Mouse (Mus musculus): ENCODE results near the gene Agmo. TPM values are rescaled to one million over a fixed set of nuclear protein-coding genes. Genes with fewer than 3 reads are reported as not detected.

Agmo gene
- polyA plus RNA-seq, 1 experiment from 2014 or later, result 0.42 TPM

DNA sequence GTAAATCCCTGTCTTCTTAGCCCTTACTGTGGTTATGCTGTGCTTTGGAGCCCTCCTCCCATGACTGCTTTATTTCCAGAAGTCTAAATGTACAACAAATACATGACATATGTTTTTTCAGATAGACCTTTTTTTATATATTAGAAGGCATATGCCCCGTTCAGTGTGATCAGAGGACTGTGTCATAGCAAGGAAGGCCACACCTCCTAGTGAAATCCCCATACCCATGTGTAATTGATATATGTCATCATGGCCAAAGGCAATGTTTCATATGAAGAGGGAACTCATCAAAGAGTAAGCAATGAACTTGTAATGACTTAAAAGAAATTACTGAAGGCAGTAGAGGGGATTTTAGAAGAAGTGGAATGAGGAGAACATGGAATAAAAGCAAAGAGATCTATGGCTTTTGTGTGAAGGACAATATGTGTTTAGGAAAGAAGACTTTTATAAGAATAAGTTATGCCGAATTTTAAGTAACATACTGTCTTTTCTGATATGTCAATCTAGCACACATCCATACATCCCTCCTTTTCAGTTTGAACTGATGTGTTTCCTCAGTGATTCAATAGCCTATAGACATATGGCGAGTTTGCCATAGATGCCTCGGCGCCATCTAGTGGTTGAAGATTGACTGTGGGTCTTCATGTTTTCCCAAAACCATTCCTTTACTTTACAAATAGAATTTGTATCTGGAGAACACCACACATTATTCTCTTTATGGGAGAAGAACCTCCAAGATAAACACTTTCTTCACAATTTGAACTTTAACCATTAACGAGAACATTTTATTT, 209.1 kb downstream of the Agmo start:
- WGBS, result 20% methylated on average over 6 of the region's 6 CpGs

DNA sequence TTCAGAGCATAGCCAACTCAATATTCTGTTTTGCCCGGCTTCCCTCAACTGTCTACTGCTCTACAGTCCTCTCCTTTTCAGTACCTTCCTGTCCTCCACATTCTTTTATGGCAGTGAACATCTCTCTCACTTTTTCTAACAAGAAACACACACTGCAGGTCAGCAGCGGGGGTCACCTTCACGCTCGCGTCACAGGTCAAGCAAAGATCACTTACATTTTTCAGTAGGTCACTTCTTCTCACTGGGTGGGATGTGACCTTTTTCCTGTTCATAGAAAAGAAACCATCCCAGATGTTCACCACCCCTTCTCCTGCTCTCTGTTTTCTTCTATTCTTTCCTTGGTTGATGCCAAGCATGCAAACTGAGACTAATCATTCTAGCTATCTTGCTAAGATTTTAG, 230.2 kb downstream of the Agmo start:
- DNase-seq (ENCODE audit: low spot score), result peak; percentile 34
- H3K27ac ChIP-seq, result no peak overlapping the region
- H3K36me3 ChIP-seq, result no peaks in the 10 kb centered on the region
- no peaks in the 10 kb centered on the region for H3K27me3 ChIP-seq (ENCODE audit: insufficient read depth, poor library complexity, severe bottlenecking)
- H3K4me3 ChIP-seq, result no peak overlapping the region
- H3K9me3 ChIP-seq, result no peaks in the 10 kb centered on the region
- H3K4me1 ChIP-seq (replicated peaks), result no peaks in the 10 kb centered on the region
- WGBS, result 45% methylated on average over 5 of the region's 5 CpGs

More for the DNA sequence above, 209.1 kb downstream of the Agmo start:
- H3K36me3 ChIP-seq, result no peaks in the 10 kb centered on the region
- DNase-seq (ENCODE audit: low spot score), result peak; percentile 53
- H3K4me1 ChIP-seq (replicated peaks), result no peaks in the 10 kb centered on the region
- H3K27me3 ChIP-seq (ENCODE audit: insufficient read depth, poor library complexity, severe bottlenecking), result no peaks in the 10 kb centered on the region
- H3K4me3 ChIP-seq, result no peak overlapping the region
- no peak overlapping the region for H3K27ac ChIP-seq
- no peaks in the 10 kb centered on the region for H3K9me3 ChIP-seq

DNA sequence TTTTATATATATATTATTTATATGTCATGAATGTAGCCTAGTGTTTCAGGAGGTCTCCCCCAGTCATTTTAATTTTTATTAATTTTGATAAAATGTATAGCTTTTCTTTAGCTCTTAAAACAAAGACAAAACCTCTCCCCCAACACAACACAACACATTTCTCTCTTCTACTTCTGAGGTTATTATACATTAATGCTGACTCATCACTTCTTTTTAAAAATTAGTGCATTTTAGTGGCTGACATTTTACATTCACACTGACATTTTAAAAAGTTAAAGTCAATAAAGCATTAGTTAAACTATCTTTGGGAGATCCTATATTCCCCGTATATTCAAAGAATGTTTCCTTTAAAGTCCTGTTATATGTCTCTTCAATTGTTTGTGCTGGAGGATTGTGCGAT, 235.4 kb downstream of the Agmo start:
- Histone ChIP-seq H3K4me3 (no peak overlapping the region), H3K27me3 (ENCODE audit: insufficient read depth, poor library complexity, severe bottlenecking) (no peaks in the 10 kb centered on the region), H3K27ac (no peak overlapping the region), H3K36me3 (no peaks in the 10 kb centered on the region), H3K4me1 (replicated peaks) (no peaks in the 10 kb centered on the region), H3K9me3 (no peaks in the 10 kb centered on the region)
- WGBS, result 89% methylated on average over 2 of the region's 2 CpGs
- no peak for DNase-seq (ENCODE audit: low spot score)

DNA sequence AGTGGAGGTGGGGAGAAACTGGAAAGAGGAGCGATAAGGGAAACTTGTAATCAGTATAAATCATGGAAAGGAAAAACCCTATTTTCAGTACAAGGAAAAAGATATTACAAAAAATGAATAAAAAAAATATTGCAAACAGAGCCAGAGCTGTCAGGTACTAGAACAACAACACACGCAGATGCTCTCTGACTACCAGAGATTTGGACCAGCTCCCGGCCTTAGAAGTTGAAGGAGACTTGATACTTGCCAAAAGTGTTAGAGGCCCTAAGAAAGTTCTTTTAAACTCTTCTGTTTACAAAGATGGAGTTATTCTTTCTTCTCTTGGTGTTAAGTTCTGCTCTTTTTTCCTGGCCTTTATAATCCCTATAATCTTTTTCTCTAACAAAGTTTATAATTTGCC, 246.6 kb downstream of the Agmo start:
- no peaks in the 10 kb centered on the region for H3K36me3 ChIP-seq
- no peak for DNase-seq (ENCODE audit: low spot score)
- no peaks in the 10 kb centered on the region for H3K4me1 ChIP-seq (replicated peaks)
- WGBS, result 88% methylated on average over 3 of the region's 3 CpGs
- no peaks in the 10 kb centered on the region for H3K27me3 ChIP-seq (ENCODE audit: insufficient read depth, poor library complexity, severe bottlenecking)
- no peak overlapping the region for H3K27ac ChIP-seq
- H3K4me3 ChIP-seq, result no peak overlapping the region
- H3K9me3 ChIP-seq, result no peaks in the 10 kb centered on the region

DNA sequence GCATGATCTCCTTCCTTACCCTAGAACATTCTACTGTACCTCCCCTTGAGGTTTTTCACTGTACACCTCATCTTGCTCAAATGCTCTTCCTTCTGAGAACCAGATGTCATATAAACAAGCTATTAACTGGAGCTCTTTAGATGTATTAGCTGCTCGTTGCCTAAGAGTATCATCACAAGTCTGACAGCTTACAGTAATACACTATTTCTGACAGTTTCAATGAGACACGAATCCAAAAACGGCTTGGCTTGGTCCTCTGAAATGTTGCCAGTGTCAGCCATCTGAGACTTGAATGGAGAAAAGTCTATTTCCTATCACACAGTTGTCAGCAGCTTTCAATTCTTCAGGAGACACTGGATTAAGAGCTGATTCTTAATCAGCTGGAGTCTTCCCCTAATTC, 257.4 kb downstream of the Agmo start:
- no peaks in the 10 kb centered on the region for H3K27me3 ChIP-seq (ENCODE audit: insufficient read depth, poor library complexity, severe bottlenecking)
- 90% methylated on average over 3 of the region's 3 CpGs for WGBS
- no peak for DNase-seq (ENCODE audit: low spot score)

DNA sequence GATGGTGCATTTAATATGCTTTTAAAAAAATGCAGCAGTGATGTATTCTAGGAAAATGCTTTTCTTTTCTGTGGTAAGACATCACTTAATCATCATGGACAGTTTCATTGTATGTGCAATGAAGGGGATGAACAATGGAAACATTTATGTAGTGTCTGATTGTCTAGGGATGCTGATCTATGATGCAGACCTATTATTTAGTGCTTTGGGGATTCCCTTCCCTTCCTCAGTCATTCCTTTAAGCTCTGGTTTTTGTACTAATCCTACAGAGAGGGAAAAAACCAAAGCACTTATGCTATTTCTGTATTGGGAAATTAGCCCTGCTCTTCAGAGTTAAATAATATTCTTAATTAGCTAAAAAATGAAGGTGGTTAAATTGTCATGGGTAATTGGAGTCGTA, 266.0 kb downstream of the Agmo start:
- Histone ChIP-seq H3K9me3 (no peaks in the 10 kb centered on the region), H3K27ac (no peak overlapping the region)
- WGBS, result 75% methylated on average over 1 of the region's 1 CpGs

More for the DNA sequence above, 257.4 kb downstream of the Agmo start:
- Histone ChIP-seq H3K4me3 (no peak overlapping the region), H3K9me3 (no peaks in the 10 kb centered on the region), H3K36me3 (no peaks in the 10 kb centered on the region), H3K4me1 (replicated peaks) (no peaks in the 10 kb centered on the region), H3K27ac (no peak overlapping the region)

DNA sequence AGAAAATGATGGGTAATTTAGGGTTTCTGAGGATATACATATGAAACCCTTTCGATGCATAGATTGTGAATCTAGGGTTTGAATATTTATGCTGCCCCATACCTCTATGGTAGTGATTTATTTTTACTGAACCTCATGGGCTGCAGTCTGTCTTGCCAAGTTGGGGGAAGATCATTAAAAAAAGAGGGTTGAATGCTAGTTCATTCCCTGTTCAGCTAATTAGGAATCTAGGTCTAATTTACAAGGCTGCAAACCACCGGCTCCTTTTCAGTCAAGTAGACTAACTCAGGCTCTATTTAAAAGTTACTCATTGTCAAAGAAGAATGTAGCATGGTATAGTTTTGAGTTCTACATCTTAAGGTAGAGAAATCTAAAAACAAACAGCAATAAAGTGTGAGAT, 266.4 kb downstream of the Agmo start:
- no peaks in the 10 kb centered on the region for H3K4me1 ChIP-seq (replicated peaks)
- WGBS, result 93% methylated on average over 2 of the region's 2 CpGs
- no peaks in the 10 kb centered on the region for H3K9me3 ChIP-seq

More for the DNA sequence above, 266.0 kb downstream of the Agmo start:
- no peak for DNase-seq (ENCODE audit: low spot score)
- Histone ChIP-seq H3K27me3 (ENCODE audit: insufficient read depth, poor library complexity, severe bottlenecking) (no peaks in the 10 kb centered on the region), H3K4me3 (no peak overlapping the region), H3K4me1 (replicated peaks) (no peaks in the 10 kb centered on the region), H3K36me3 (no peaks in the 10 kb centered on the region)

DNA sequence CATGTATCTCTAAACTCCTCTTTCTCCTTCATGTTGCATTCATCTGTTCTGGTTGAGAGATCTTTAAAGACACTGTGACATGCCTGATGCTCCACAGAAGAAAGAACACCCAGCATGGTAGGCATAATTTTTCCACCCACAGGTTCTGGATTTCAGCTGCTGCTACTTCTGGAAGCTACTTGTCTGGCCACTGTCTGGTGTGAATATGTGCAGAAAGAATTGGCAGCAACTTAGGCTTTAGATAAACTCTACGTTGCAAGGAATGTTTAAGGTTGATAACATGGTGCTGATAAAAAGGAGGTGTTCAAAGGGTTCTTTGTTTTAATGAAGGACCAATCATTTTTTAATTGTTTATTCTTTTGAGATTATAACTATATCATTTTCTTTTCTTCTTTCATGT, 280.3 kb downstream of the Agmo start:
- no peak for DNase-seq (ENCODE audit: low spot score)
- WGBS, result 79% methylated on average over 1 of the region's 1 CpGs
- H3K4me3 ChIP-seq, result no peak overlapping the region
- H3K27ac ChIP-seq, result no peak overlapping the region
- H3K9me3 ChIP-seq, result peaks cover 4% of the 10 kb centered on the region; the same call in 1 of the 2 replicates
- H3K4me1 ChIP-seq (replicated peaks), result no peaks in the 10 kb centered on the region
- H3K36me3 ChIP-seq, result no peaks in the 10 kb centered on the region
- H3K27me3 ChIP-seq (ENCODE audit: insufficient read depth, poor library complexity, severe bottlenecking), result no peaks in the 10 kb centered on the region

More for the DNA sequence above, 266.4 kb downstream of the Agmo start:
- DNase-seq (ENCODE audit: low spot score), result no peak
- Histone ChIP-seq H3K4me3 (no peak overlapping the region), H3K27me3 (ENCODE audit: insufficient read depth, poor library complexity, severe bottlenecking) (no peaks in the 10 kb centered on the region), H3K27ac (no peak overlapping the region), H3K36me3 (no peaks in the 10 kb centered on the region)

DNA sequence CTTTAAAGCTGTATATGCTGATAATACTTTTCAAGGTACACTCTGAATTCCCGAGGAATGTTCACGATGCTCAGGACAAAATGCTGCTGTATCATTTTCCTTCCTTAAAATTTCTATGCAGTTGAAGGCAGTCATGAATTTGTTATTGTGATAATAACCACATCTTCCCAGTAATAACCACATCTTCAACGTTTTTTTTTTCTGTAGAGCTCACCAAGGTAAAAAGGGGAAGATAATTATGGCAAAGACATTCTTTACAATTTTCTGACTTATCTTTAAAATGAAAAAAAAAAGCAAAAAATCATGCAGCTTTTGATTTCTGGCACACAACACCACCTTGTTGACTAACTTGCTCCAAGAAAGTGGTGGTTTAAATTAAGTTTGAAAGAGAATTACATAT, 283.2 kb downstream of the Agmo start:
- Histone ChIP-seq H3K4me1 (replicated peaks) (no peaks in the 10 kb centered on the region), H3K9me3 (peaks cover 4% of the 10 kb centered on the region; the same call in 1 of the 2 replicates), H3K4me3 (no peak overlapping the region), H3K27me3 (ENCODE audit: insufficient read depth, poor library complexity, severe bottlenecking) (no peaks in the 10 kb centered on the region), H3K27ac (no peak overlapping the region), H3K36me3 (no peaks in the 10 kb centered on the region)
- 80% methylated on average over 3 of the region's 3 CpGs for WGBS
- DNase-seq (ENCODE audit: low spot score), result no peak

DNA sequence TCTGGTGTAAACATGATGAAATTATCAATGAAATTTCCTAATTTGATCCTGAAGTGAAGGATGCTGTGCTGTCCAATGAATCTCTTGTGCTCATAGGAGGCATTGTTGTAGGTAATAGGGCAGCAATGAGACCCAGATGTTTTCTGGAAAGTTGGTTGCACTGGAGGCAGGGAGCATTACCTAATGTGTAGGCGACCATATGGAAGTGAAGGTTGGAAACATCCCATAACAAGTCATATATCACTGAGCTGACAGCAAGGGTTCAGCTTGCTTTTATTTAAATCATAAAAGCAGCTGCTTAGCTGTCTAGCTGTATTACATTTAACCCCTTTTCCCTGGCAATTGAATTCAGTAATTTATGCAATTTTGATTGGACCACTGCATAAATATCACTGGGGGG, 299.6 kb downstream of the Agmo start:
- Histone ChIP-seq H3K9me3 (no peaks in the 10 kb centered on the region), H3K27ac (no peak overlapping the region), H3K4me3 (no peak overlapping the region), H3K36me3 (no peaks in the 10 kb centered on the region), H3K27me3 (ENCODE audit: insufficient read depth, poor library complexity, severe bottlenecking) (no peaks in the 10 kb centered on the region), H3K4me1 (replicated peaks) (no peaks in the 10 kb centered on the region)
- DNase-seq (ENCODE audit: low spot score), result no peak
- 66% methylated on average over 1 of the region's 1 CpGs for WGBS

DNA sequence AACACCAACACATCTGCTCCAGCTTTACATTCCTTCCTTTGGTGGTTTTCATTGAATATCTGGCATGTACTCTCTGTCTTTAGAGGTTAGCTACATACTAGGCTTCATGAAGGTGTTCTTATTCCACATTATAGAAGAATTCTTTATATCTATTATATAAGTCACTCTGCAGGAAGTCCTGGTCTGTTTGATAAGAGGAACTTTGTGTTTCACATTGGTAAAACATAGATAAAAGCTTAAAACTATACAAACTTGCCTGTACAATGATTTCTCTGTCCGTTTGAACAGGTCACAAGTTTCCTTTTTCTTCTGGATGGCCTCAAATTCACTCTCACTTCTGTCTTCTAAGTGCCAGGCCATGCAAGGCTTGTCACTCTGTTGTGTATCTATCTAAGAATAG, 316.8 kb downstream of the Agmo start:
- no peaks in the 10 kb centered on the region for H3K4me1 ChIP-seq (replicated peaks)
- H3K27me3 ChIP-seq (ENCODE audit: insufficient read depth, poor library complexity, severe bottlenecking), result no peaks in the 10 kb centered on the region
- H3K4me3 ChIP-seq, result no peak overlapping the region
- no peak overlapping the region for H3K27ac ChIP-seq
- no peaks in the 10 kb centered on the region for H3K36me3 ChIP-seq
- DNase-seq (ENCODE audit: low spot score), result no peak
- H3K9me3 ChIP-seq, result no peaks in the 10 kb centered on the region
- WGBS, result 74% methylated on average over 1 of the region's 1 CpGs

DNA sequence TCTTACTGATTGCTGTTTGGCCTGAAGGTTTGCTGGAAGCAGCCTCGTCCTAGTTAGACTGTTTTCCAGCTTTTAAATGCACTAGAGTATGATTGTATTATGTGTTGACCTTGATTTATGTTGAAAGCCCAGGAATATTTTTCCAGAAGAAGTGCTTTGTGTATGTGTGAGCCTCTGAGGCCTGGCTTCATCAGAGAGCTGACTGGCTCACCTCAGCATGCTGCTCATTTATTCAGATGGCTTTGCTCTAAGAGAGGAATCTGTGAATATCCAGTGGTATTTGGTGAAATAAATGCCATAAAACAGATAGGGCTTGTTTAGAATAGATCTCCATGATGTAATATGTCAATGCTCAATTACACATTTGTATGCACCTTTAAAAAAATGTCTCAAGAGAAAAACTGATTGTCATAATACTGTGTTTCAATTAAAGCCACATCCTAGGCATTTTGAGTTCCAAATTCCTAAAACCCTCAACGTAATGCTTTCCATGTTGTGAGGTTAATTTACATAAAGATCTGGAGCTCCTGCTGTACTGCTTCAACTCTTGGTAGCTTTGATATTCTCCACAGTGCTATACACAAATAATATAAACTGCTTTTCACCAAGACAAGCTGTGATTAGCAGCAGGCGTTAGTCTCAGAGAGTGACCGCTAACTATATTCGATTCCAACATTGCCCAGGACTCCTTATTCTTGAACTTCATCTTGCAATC, 324.6 kb downstream of the Agmo start:
- H3K4me3 ChIP-seq, result no peak overlapping the region
- 82% methylated on average over 5 of the region's 5 CpGs for WGBS
- H3K27ac ChIP-seq, result no peak overlapping the region
- H3K27me3 ChIP-seq (ENCODE audit: insufficient read depth, poor library complexity, severe bottlenecking), result no peaks in the 10 kb centered on the region
- H3K9me3 ChIP-seq, result no peaks in the 10 kb centered on the region
- DNase-seq (ENCODE audit: low spot score), result no peak
- no peaks in the 10 kb centered on the region for H3K36me3 ChIP-seq
- no peaks in the 10 kb centered on the region for H3K4me1 ChIP-seq (replicated peaks)

DNA sequence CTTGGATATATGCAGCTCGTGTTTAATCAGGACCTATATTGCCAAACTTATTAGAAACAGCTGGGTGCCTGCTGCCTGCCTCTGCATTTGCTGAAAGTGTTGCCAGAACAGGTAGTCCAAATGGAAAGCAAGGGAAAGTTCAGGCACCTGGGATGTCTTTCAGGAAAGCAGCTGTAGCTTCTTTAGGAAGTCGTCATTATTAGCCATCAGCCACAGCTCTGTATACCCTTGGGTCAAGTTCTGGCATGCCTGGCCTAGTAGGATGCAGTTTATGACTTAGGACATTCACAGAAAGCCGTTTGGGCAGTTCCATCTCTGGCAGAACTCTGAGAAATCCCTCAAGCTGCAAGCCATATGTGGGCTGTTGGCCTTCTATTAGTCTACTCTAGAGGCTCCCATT, 330.5 kb downstream of the Agmo start:
- Histone ChIP-seq H3K9me3 (no peaks in the 10 kb centered on the region), H3K4me3 (no peak overlapping the region), H3K4me1 (replicated peaks) (no peaks in the 10 kb centered on the region), H3K27ac (no peak overlapping the region), H3K27me3 (ENCODE audit: insufficient read depth, poor library complexity, severe bottlenecking) (no peaks in the 10 kb centered on the region), H3K36me3 (no peaks in the 10 kb centered on the region)
- WGBS, result 76% methylated on average over 3 of the region's 3 CpGs
- DNase-seq (ENCODE audit: low spot score), result no peak

Measured in hindbrain, embryonic 10.5 days (tissue).